Mouse (Mus musculus) mesoderm, embryonic 11.5 days (tissue): ENCODE results near the gene Carm1.
A peak's percentile ranks its signal among the peaks of the same experiment; 100 is the strongest.
"Not testable (repeated sequence)": the region's sequence is repeated elsewhere in the genome, so short reads cannot be mapped to it uniquely, and the experiment has no call there.

Experiments
- DNase-seq: peaks from one replicate; pipeline ENCODE4 v3.0.0-alpha.2; 2012; ENCODE audit warnings: low read depth, low spot score

The Carm1 gene

GRCm38 (mm10) chr9:21537009-21537408 lies 9.7 kb upstream of the Carm1 start:
- DNase-seq: no peak

GRCm38 (mm10) chr9:21539981-21540753 lies 6.5 kb upstream of the Carm1 start:
- no peak for DNase-seq

GRCm38 (mm10) chr9:21542001-21542400 lies 4.7 kb upstream of the Carm1 start:
- not testable (repeated sequence) for DNase-seq

- no peak for DNase-seq
Observed at GRCm38 (mm10) chr9:21545351-21545915, 1.3 kb upstream of the Carm1 start.

- peak; percentile 99 for DNase-seq
Observed at GRCm38 (mm10) chr9:21545916-21546788, 542 bp upstream of the Carm1 start.

- DNase-seq: peak; percentile 51
Observed at GRCm38 (mm10) chr9:21547075-21547941, 614 bp downstream of the Carm1 start.

- DNase-seq: no peak
Observed at GRCm38 (mm10) chr9:21551049-21551448, 4.4 kb downstream of the Carm1 start.

- no peak for DNase-seq
Observed at GRCm38 (mm10) chr9:21553607-21554273, 7.0 kb downstream of the Carm1 start.

- DNase-seq: no peak
Observed at GRCm38 (mm10) chr9:21555198-21555742, 8.6 kb downstream of the Carm1 start.

- DNase-seq: no peak
Observed at GRCm38 (mm10) chr9:21556996-21557395, 10.3 kb downstream of the Carm1 start.

- no peak for DNase-seq
Observed at GRCm38 (mm10) chr9:21557556-21557955, 10.9 kb downstream of the Carm1 start.

GRCm38 (mm10) chr9:21558366-21558765 lies 11.7 kb downstream of the Carm1 start:
- DNase-seq: no peak

GRCm38 (mm10) chr9:21559151-21559550 lies 12.5 kb downstream of the Carm1 start:
- no peak for DNase-seq

GRCm38 (mm10) chr9:21564420-21564819 lies 17.7 kb downstream of the Carm1 start:
- no peak for DNase-seq

- no peak for DNase-seq
Observed at GRCm38 (mm10) chr9:21565004-21565586, 18.4 kb downstream of the Carm1 start.

GRCm38 (mm10) chr9:21566538-21566937 lies 19.8 kb downstream of the Carm1 start:
- no peak for DNase-seq

- no peak for DNase-seq
Observed at GRCm38 (mm10) chr9:21567051-21567450, 20.4 kb downstream of the Carm1 start.

GRCm38 (mm10) chr9:21568657-21569255 lies 22.1 kb downstream of the Carm1 start:
- DNase-seq: no peak

GRCm38 (mm10) chr9:21574012-21574801 lies 27.5 kb downstream of the Carm1 start:
- DNase-seq: no peak
